ENCODE assay signal across 26 mouse cellular contexts in genomic region chr3:16022214-16022613, GRCm38 (mm10). TPM values are rescaled to one million over a fixed set of nuclear protein-coding genes. Genes with fewer than 3 reads are reported as not detected.
"Had no signal": no experiment of that assay in that cellular context is flagged by ENCODE, and none has a peak within 500 bp of the region (broad histone marks: within the 10 kb centered on the region; RNA-seq: fewer than 3 reads in every experiment).

No protein-coding gene starts in this region.

- H3K4me3 ChIP-seq: layer of hippocampus, adult 2 months; liver, embryonic 13.5 days; midbrain, embryonic 12.5 days; midbrain, embryonic 15.5 days; myocyte; neural tube, embryonic 13.5 days had no signal

- H3K36me3 ChIP-seq: liver, embryonic 13.5 days; midbrain, embryonic 12.5 days; midbrain, embryonic 15.5 days; neural tube, embryonic 13.5 days had no signal

- DNase-seq: kidney, adult 18-20 months; kidney, postnatal 14 days; layer of hippocampus, adult 9-11 months; liver, embryonic 13.5 days; lung, adult 2 months; lung, postnatal 36 days; right cerebral cortex, postnatal 14 days; right cerebral cortex, postnatal 4 days; thymus, adult 2 months; thymus, postnatal 14 days; thymus, postnatal 4 days had no signal

- H3K4me1 ChIP-seq: liver, embryonic 13.5 days; midbrain, embryonic 12.5 days; midbrain, embryonic 15.5 days; neural tube, embryonic 13.5 days had no signal

- H3K27ac ChIP-seq: layer of hippocampus, adult 2 months; liver, embryonic 13.5 days; midbrain, embryonic 12.5 days; midbrain, embryonic 15.5 days; neural tube, embryonic 13.5 days; stomach, postnatal 0 days had no signal

- H3K27me3 ChIP-seq: liver, embryonic 13.5 days; midbrain, embryonic 12.5 days; midbrain, embryonic 15.5 days; neural tube, embryonic 13.5 days had no signal

- ATAC-seq: intestine, embryonic 16.5 days; midbrain, embryonic 15.5 days had no signal

- H3K9me3 ChIP-seq: liver, embryonic 13.5 days; midbrain, embryonic 12.5 days; midbrain, embryonic 15.5 days; neural tube, embryonic 13.5 days had no signal

RNA-seq across cellular contexts. Expression of gene Gm5150, which starts 16.0 kb away (rescaled TPM):
- total RNA-seq: layer of hippocampus, adult 2 months; layer of hippocampus, postnatal 25 days; left cerebral cortex, adult 18-20 months; left cerebral cortex, postnatal 25 days had no signal
- polyA plus RNA-seq: kidney, embryonic 16.5 days; limb, embryonic 11.5 days; limb, embryonic 14.5 days; lung, embryonic 16.5 days; midbrain, embryonic 12.5 days; midbrain, embryonic 15.5 days; myocyte; neural tube, embryonic 13.5 days; stomach, embryonic 14.5 days had no signal
